Mouse (Mus musculus): ENCODE results near the gene Adamts10. TPM values are rescaled to one million over a fixed set of nuclear protein-coding genes. Genes with fewer than 3 reads are reported as not detected.
A peak's percentile ranks its signal among the peaks of the same experiment; 100 is the strongest.

Adamts10 gene
- polyA plus RNA-seq (2015; fragmentation: Nextera tagmentation; extraction: Ambion mirVana): 55.4 and 65.3 TPM in 2 replicates

GRCm38 (mm10) chr17:33523918-33524755, at the start of gene Adamts10:
Adamts10 (plus strand) TSS chr17:33524204.
- under 1% methylated on average over 43 of the region's 44 CpGs for WGBS
- Histone ChIP-seq H3K27ac (ENCODE audit: low read depth, low read length) (peak within 1 kb of the TSS; percentile 73), H3K9ac (ENCODE audit: low read depth, low read length) (peak within 1 kb of the TSS; percentile 87), H3K4me1 (ENCODE audit: control insufficient read depth, insufficient read depth, low read depth, low read length) (peaks cover 13% of the 10 kb centered on the region), H3K4me3 (ENCODE audit: low read length) (peak within 1 kb of the TSS; percentile 71), H3K4me2 (ENCODE audit: low read length) (peak within 1 kb of the TSS; percentile 79), H3K27me3 (replicated peaks; ENCODE audit: control insufficient read depth, insufficient read depth, low read length) (no peaks in the 10 kb centered on the region), H3K36me3 (ENCODE audit: control insufficient read depth, insufficient read depth, low read length) (peaks cover 3% of the 10 kb centered on the region; the same call in 1 of the 2 replicates), H3K9me3 (ENCODE audit: control insufficient read depth, low read length) (no peaks in the 10 kb centered on the region)
- peak; percentile 88 for ATAC-seq

- no peak overlapping the region for H3K27ac ChIP-seq (ENCODE audit: low read depth, low read length)
- 54% methylated on average over 6 of the region's 6 CpGs for WGBS
These were observed 40.0 kb upstream of the Adamts10 start for GRCm38 (mm10) chr17:33484020-33484419.

GRCm38 (mm10) chr17:33487211-33487610, 36.8 kb upstream of the Adamts10 start:
- Histone ChIP-seq H3K27me3 (replicated peaks; ENCODE audit: control insufficient read depth, insufficient read depth, low read length) (no peaks in the 10 kb centered on the region), H3K9me3 (ENCODE audit: control insufficient read depth, low read length) (no peaks in the 10 kb centered on the region), H3K4me1 (ENCODE audit: control insufficient read depth, insufficient read depth, low read depth, low read length) (no peaks in the 10 kb centered on the region), H3K36me3 (ENCODE audit: control insufficient read depth, insufficient read depth, low read length) (no peaks in the 10 kb centered on the region), H3K9ac (ENCODE audit: low read depth, low read length) (no peak overlapping the region), H3K4me3 (ENCODE audit: low read length) (no peak overlapping the region), H3K27ac (ENCODE audit: low read depth, low read length) (no peak overlapping the region), H3K4me2 (ENCODE audit: low read length) (no peak overlapping the region)
- WGBS: 69% methylated on average over 2 of the region's 2 CpGs
- ATAC-seq: no peak

More at GRCm38 (mm10) chr17:33484020-33484419, 40.0 kb upstream of the Adamts10 start:
- ATAC-seq: no peak
- Histone ChIP-seq H3K4me1 (ENCODE audit: control insufficient read depth, insufficient read depth, low read depth, low read length) (no peaks in the 10 kb centered on the region), H3K36me3 (ENCODE audit: control insufficient read depth, insufficient read depth, low read length) (no peaks in the 10 kb centered on the region), H3K9ac (ENCODE audit: low read depth, low read length) (no peak overlapping the region), H3K4me2 (ENCODE audit: low read length) (no peak overlapping the region), H3K4me3 (ENCODE audit: low read length) (no peak overlapping the region), H3K9me3 (ENCODE audit: control insufficient read depth, low read length) (no peaks in the 10 kb centered on the region), H3K27me3 (replicated peaks; ENCODE audit: control insufficient read depth, insufficient read depth, low read length) (no peaks in the 10 kb centered on the region)

GRCm38 (mm10) chr17:33487652-33488051, 36.4 kb upstream of the Adamts10 start:
- WGBS: 83% methylated on average over 1 of the region's 1 CpGs
- Histone ChIP-seq H3K4me3 (ENCODE audit: low read length) (no peak overlapping the region), H3K36me3 (ENCODE audit: control insufficient read depth, insufficient read depth, low read length) (no peaks in the 10 kb centered on the region), H3K27me3 (replicated peaks; ENCODE audit: control insufficient read depth, insufficient read depth, low read length) (no peaks in the 10 kb centered on the region), H3K9ac (ENCODE audit: low read depth, low read length) (no peak overlapping the region), H3K27ac (ENCODE audit: low read depth, low read length) (no peak overlapping the region), H3K9me3 (ENCODE audit: control insufficient read depth, low read length) (no peaks in the 10 kb centered on the region), H3K4me2 (ENCODE audit: low read length) (no peak overlapping the region), H3K4me1 (ENCODE audit: control insufficient read depth, insufficient read depth, low read depth, low read length) (no peaks in the 10 kb centered on the region)
- ATAC-seq: 0 out of 2 replicates have a peak, but pooled peaks have one; percentile 37

GRCm38 (mm10) chr17:33491371-33491770, 32.6 kb upstream of the Adamts10 start:
- H3K9me3 ChIP-seq (ENCODE audit: control insufficient read depth, low read length): no peaks in the 10 kb centered on the region
- H3K4me3 ChIP-seq (ENCODE audit: low read length): no peak overlapping the region
- no peak overlapping the region for H3K4me2 ChIP-seq (ENCODE audit: low read length)
- no peak overlapping the region for H3K9ac ChIP-seq (ENCODE audit: low read depth, low read length)
- ATAC-seq: no peak
- no peak overlapping the region for H3K27ac ChIP-seq (ENCODE audit: low read depth, low read length)
- no peaks in the 10 kb centered on the region for H3K27me3 ChIP-seq (replicated peaks; ENCODE audit: control insufficient read depth, insufficient read depth, low read length)
- no peaks in the 10 kb centered on the region for H3K36me3 ChIP-seq (ENCODE audit: control insufficient read depth, insufficient read depth, low read length)
- H3K4me1 ChIP-seq (ENCODE audit: control insufficient read depth, insufficient read depth, low read depth, low read length): no peaks in the 10 kb centered on the region
- WGBS: 94% methylated on average over 2 of the region's 2 CpGs

GRCm38 (mm10) chr17:33493065-33493464, 30.9 kb upstream of the Adamts10 start:
- Histone ChIP-seq H3K4me3 (ENCODE audit: low read length) (no peak overlapping the region), H3K9me3 (ENCODE audit: control insufficient read depth, low read length) (no peaks in the 10 kb centered on the region), H3K27me3 (replicated peaks; ENCODE audit: control insufficient read depth, insufficient read depth, low read length) (no peaks in the 10 kb centered on the region), H3K4me1 (ENCODE audit: control insufficient read depth, insufficient read depth, low read depth, low read length) (no peaks in the 10 kb centered on the region), H3K27ac (ENCODE audit: low read depth, low read length) (no peak overlapping the region), H3K9ac (ENCODE audit: low read depth, low read length) (no peak overlapping the region), H3K4me2 (ENCODE audit: low read length) (no peak overlapping the region), H3K36me3 (ENCODE audit: control insufficient read depth, insufficient read depth, low read length) (no peaks in the 10 kb centered on the region)
- no peak for ATAC-seq
- 62% methylated on average over 6 of the region's 6 CpGs for WGBS

GRCm38 (mm10) chr17:33494586-33494985, 29.4 kb upstream of the Adamts10 start:
- H3K9ac ChIP-seq (ENCODE audit: low read depth, low read length): no peak overlapping the region
- no peak overlapping the region for H3K4me3 ChIP-seq (ENCODE audit: low read length)
- H3K9me3 ChIP-seq (ENCODE audit: control insufficient read depth, low read length): no peaks in the 10 kb centered on the region
- no peak overlapping the region for H3K4me2 ChIP-seq (ENCODE audit: low read length)
- H3K27ac ChIP-seq (ENCODE audit: low read depth, low read length): no peak overlapping the region
- H3K4me1 ChIP-seq (ENCODE audit: control insufficient read depth, insufficient read depth, low read depth, low read length): no peaks in the 10 kb centered on the region
- H3K27me3 ChIP-seq (replicated peaks; ENCODE audit: control insufficient read depth, insufficient read depth, low read length): no peaks in the 10 kb centered on the region
- no peaks in the 10 kb centered on the region for H3K36me3 ChIP-seq (ENCODE audit: control insufficient read depth, insufficient read depth, low read length)
- no peak for ATAC-seq

GRCm38 (mm10) chr17:33498918-33499317, 25.1 kb upstream of the Adamts10 start:
- no peaks in the 10 kb centered on the region for H3K9me3 ChIP-seq (ENCODE audit: control insufficient read depth, low read length)
- 85% methylated on average over 1 of the region's 1 CpGs for WGBS
- H3K9ac ChIP-seq (ENCODE audit: low read depth, low read length): no peak overlapping the region
- H3K4me2 ChIP-seq (ENCODE audit: low read length): no peak overlapping the region
- H3K4me1 ChIP-seq (ENCODE audit: control insufficient read depth, insufficient read depth, low read depth, low read length): 0 out of 2 replicates have a peak, but pooled peaks cover under 1% of the 10 kb centered on the region
- no peak for ATAC-seq
- H3K27ac ChIP-seq (ENCODE audit: low read depth, low read length): no peak overlapping the region
- H3K27me3 ChIP-seq (replicated peaks; ENCODE audit: control insufficient read depth, insufficient read depth, low read length): no peaks in the 10 kb centered on the region
- H3K4me3 ChIP-seq (ENCODE audit: low read length): no peak overlapping the region
- H3K36me3 ChIP-seq (ENCODE audit: control insufficient read depth, insufficient read depth, low read length): no peaks in the 10 kb centered on the region

- no peak overlapping the region for H3K9ac ChIP-seq (ENCODE audit: low read depth, low read length)
- H3K9me3 ChIP-seq (ENCODE audit: control insufficient read depth, low read length): no peaks in the 10 kb centered on the region
- 84% methylated on average over 1 of the region's 1 CpGs for WGBS
These were observed 15.6 kb upstream of the Adamts10 start for GRCm38 (mm10) chr17:33508386-33508785.

More at GRCm38 (mm10) chr17:33508386-33508785, 15.6 kb upstream of the Adamts10 start:
- no peak overlapping the region for H3K4me3 ChIP-seq (ENCODE audit: low read length)
- no peak overlapping the region for H3K4me2 ChIP-seq (ENCODE audit: low read length)
- H3K27ac ChIP-seq (ENCODE audit: low read depth, low read length): no peak overlapping the region
- ATAC-seq: no peak
- H3K36me3 ChIP-seq (ENCODE audit: control insufficient read depth, insufficient read depth, low read length): no peaks in the 10 kb centered on the region
- H3K4me1 ChIP-seq (ENCODE audit: control insufficient read depth, insufficient read depth, low read depth, low read length): peaks cover 4% of the 10 kb centered on the region; the same call in 1 of the 2 replicates
- no peaks in the 10 kb centered on the region for H3K27me3 ChIP-seq (replicated peaks; ENCODE audit: control insufficient read depth, insufficient read depth, low read length)

All from hindbrain, embryonic 16.5 days (tissue).